Mouse (Mus musculus): ENCODE measurements around the gene Slc26a8.

Gene Slc26a8

DNA sequence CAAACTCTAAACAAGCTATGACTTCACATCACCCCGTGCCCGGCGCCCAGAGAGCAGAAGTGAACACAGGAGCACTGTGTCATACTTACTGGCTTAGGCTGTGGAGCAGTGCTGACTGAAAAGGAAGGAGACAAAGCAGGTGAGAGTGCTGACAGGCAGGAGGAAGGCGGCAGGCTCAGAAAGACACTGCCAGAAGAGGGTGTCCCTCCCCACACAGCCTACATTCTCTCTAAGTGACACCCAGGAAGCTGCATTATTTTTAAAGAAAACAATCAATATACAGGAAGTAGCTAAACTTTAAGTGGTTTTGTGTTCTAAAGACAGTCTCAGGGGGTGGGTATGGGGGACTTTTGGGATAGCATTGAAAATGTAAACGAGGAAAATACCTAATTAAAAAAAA lies 89.3 kb downstream of the Slc26a8 start:
- no peak for DNase-seq (ENCODE audit: extremely low spot score, low spot score)

DNA sequence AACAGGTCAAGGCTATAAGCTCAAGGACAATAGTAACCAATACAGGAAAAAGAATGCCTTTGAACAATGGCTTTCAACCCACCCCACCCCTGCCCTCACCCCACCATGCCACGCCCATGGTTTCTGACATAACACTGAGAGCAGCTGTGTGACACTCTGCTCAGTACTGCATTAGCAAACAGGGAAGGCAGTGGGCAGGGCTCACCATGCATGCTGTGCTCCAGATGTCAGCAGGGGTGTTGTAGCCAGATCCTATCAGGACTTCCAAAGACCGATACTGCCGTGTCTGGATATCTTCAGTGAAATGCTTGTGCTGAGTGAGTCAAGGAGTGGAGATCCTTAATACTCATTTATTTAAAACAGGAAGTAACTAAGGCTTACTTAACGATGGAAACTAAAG lies 96.1 kb downstream of the Slc26a8 start:
- DNase-seq (ENCODE audit: extremely low spot score, low spot score), result no peak

GRCm38 (mm10) chr17:28592998-28593397 lies 97.0 kb downstream of the Slc26a8 start:
- peak; percentile 78 for DNase-seq (ENCODE audit: extremely low spot score, low spot score)

DNA sequence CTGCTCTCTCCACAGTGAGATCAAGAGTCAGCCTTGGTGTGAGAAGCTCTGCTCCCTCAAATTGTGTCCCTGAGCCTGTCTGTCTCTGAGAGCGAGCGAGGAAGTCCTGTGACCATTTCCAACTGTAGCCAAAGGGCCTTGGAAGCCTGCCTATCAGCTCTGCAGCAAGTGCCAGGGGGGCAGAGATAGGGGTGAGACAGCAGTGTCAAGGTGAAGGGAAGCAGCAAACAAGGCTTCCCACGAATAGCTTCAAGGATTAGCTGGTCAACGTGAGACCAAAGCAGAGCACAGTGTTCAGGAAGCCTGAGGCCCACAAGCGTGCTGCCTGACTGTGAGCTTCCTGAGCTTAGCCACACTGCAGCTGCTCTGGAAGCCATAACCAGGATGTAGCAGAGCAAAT lies 98.6 kb downstream of the Slc26a8 start:
- DNase-seq (ENCODE audit: extremely low spot score, low spot score), result no peak

GRCm38 (mm10) chr17:28590596-28590995 lies 99.4 kb downstream of the Slc26a8 start:
- DNase-seq (ENCODE audit: extremely low spot score, low spot score), result no peak

- DNase-seq (ENCODE audit: extremely low spot score, low spot score), result no peak
Observed at GRCm38 (mm10) chr17:28588591-28588990, 101.4 kb downstream of the Slc26a8 start.

Data from neural tube, embryonic 10.5 days (tissue).